36 mouse cellular contexts compared by ENCODE assay signal in genomic region chr1:135061300-135061699, GRCm38 (mm10). TPM values are rescaled to one million over a fixed set of nuclear protein-coding genes. Genes with fewer than 3 reads are reported as not detected.
"Had no signal": no experiment of that assay in that cellular context is flagged by ENCODE, and none has a peak within 500 bp of the region (broad histone marks: within the 10 kb centered on the region; RNA-seq: fewer than 3 reads in every experiment).

No protein-coding gene starts in this region.

- H3K9ac ChIP-seq: limb, embryonic 12.5 days; limb, embryonic 13.5 days; limb, embryonic 15.5 days; liver, embryonic 12.5 days; liver, embryonic 13.5 days; liver, embryonic 14.5 days; liver, embryonic 15.5 days; liver, postnatal 0 days; lung, embryonic 14.5 days; lung, embryonic 15.5 days; midbrain, embryonic 12.5 days; midbrain, embryonic 13.5 days; midbrain, embryonic 15.5 days; neural tube, embryonic 12.5 days had no signal

- H3K4me1 ChIP-seq: liver, embryonic 12.5 days; liver, embryonic 13.5 days; liver, embryonic 15.5 days; megakaryocyte, embryonic 14.5 days; midbrain, embryonic 10.5 days; midbrain, embryonic 12.5 days; midbrain, embryonic 13.5 days; midbrain, embryonic 15.5 days had no signal

- H3K9me3 ChIP-seq: limb, embryonic 10.5 days; limb, embryonic 15.5 days; liver, embryonic 13.5 days; liver, embryonic 15.5 days; lung, embryonic 15.5 days; midbrain, embryonic 12.5 days; midbrain, embryonic 13.5 days; midbrain, embryonic 15.5 days; neural tube, embryonic 12.5 days had no signal

- ATAC-seq: liver, embryonic 12.5 days; liver, postnatal 0 days; lung, postnatal 0 days; midbrain, embryonic 13.5 days; midbrain, embryonic 15.5 days; midbrain, embryonic 16.5 days had no signal

- H3K36me3 ChIP-seq: limb, embryonic 10.5 days; limb, embryonic 12.5 days; limb, embryonic 13.5 days; liver, embryonic 12.5 days; liver, embryonic 13.5 days; liver, embryonic 15.5 days; lung, embryonic 15.5 days; midbrain, embryonic 10.5 days; midbrain, embryonic 12.5 days; midbrain, embryonic 13.5 days; midbrain, embryonic 15.5 days; neural tube, embryonic 12.5 days had no signal

- H3K27ac ChIP-seq: limb, embryonic 10.5 days; limb, embryonic 12.5 days; limb, embryonic 13.5 days; limb, embryonic 15.5 days; liver, embryonic 12.5 days; liver, embryonic 13.5 days; liver, embryonic 14.5 days; liver, embryonic 15.5 days; lung, embryonic 15.5 days; macrophage; midbrain, embryonic 10.5 days; midbrain, embryonic 12.5 days; midbrain, embryonic 13.5 days; midbrain, embryonic 15.5 days; neural tube, embryonic 12.5 days had no signal

- H3K4me2 ChIP-seq: limb, embryonic 12.5 days; limb, embryonic 13.5 days; limb, embryonic 15.5 days; liver, embryonic 11.5 days; liver, embryonic 12.5 days; liver, embryonic 13.5 days; liver, embryonic 15.5 days; lung, embryonic 14.5 days; lung, embryonic 15.5 days; midbrain, embryonic 11.5 days; midbrain, embryonic 12.5 days; midbrain, embryonic 13.5 days; midbrain, embryonic 15.5 days; neural tube, embryonic 12.5 days had no signal

- H3K4me3 ChIP-seq: limb, embryonic 10.5 days; limb, embryonic 12.5 days; limb, embryonic 13.5 days; limb, embryonic 15.5 days; liver, embryonic 12.5 days; liver, embryonic 13.5 days; liver, embryonic 15.5 days; lung, embryonic 15.5 days; megakaryocyte, embryonic 14.5 days; midbrain, embryonic 10.5 days; midbrain, embryonic 12.5 days; midbrain, embryonic 13.5 days; midbrain, embryonic 15.5 days; myocyte; neural tube, embryonic 12.5 days had no signal

- H3K27me3 ChIP-seq: limb, embryonic 15.5 days; liver, embryonic 13.5 days; liver, embryonic 15.5 days; lung, embryonic 15.5 days; midbrain, embryonic 12.5 days; midbrain, embryonic 13.5 days; midbrain, embryonic 15.5 days; neural tube, embryonic 12.5 days had no signal

- DNase-seq: left cerebral cortex, postnatal 4 days; liver; liver, embryonic 13.5 days; liver, postnatal 0 days; lung, adult 18-20 months; lung, adult 2 months; lung, embryonic 14.5 days; lung, postnatal 10 days; lung, postnatal 14 days; lung, postnatal 36 days; lung, postnatal 4 days; midbrain, embryonic 14.5 days had no signal

RNA-seq across cellular contexts. Expression of gene Lgr6, which starts 43.8 kb away (rescaled TPM):
- total RNA-seq: megakaryocyte, adult 5-6 weeks; megakaryocyte-erythroid progenitor cell, adult 5-6 weeks; monocyte, adult 5-6 weeks had no signal
- polyA plus RNA-seq: liver, adult 2 months; macrophage had no signal
